Mouse (Mus musculus): ENCODE measurements around the gene H2-Q7. TPM values are rescaled to one million over a fixed set of nuclear protein-coding genes. Genes with fewer than 3 reads are reported as not detected.
"Not testable (repeated sequence)": the region's sequence is repeated elsewhere in the genome, so short reads cannot be mapped to it uniquely, and the experiment has no call there.

Gene H2-Q7
- polyA plus RNA-seq, 1 experiment from 2014 or later = 8.7 TPM

DNA sequence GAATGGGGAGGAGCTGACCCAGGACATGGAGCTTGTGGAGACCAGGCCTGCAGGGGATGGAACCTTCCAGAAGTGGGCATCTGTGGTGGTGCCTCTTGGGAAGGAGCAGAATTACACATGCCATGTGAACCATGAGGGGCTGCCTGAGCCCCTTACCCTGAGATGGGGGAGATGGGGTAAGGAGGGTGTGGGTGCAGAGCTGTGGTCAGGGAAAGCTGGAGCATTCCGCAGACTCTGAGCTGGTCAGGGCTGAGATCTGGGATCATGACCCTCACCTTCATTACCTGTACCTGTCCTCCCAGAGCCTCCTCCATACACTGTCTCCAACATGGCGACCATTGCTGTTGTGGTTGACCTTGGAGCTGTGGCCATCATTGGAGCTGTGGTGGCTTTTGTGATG lies 3.4 kb downstream of the H2-Q7 start:
- not testable (repeated sequence) for DNase-seq (ENCODE audit: low spot score); H3K36me3 ChIP-seq (ENCODE audit: control insufficient read depth, insufficient read depth, low read length); H3K4me1 ChIP-seq (replicated peaks; ENCODE audit: control insufficient read depth, insufficient read depth, low read length); H3K27ac ChIP-seq (ENCODE audit: low read depth, low read length); H3K4me2 ChIP-seq (replicated peaks; ENCODE audit: low read depth, low read length); H3K9ac ChIP-seq (ENCODE audit: low read depth, low read length); H3K9me3 ChIP-seq (ENCODE audit: control insufficient read depth, low read length); H3K27me3 ChIP-seq (ENCODE audit: control insufficient read depth, insufficient read depth, low read length); ATAC-seq (ENCODE audit: low FRiP score); H3K4me3 ChIP-seq (ENCODE audit: low read depth, low read length)
- 92% methylated on average over 2 of the region's 2 CpGs for WGBS

DNA sequence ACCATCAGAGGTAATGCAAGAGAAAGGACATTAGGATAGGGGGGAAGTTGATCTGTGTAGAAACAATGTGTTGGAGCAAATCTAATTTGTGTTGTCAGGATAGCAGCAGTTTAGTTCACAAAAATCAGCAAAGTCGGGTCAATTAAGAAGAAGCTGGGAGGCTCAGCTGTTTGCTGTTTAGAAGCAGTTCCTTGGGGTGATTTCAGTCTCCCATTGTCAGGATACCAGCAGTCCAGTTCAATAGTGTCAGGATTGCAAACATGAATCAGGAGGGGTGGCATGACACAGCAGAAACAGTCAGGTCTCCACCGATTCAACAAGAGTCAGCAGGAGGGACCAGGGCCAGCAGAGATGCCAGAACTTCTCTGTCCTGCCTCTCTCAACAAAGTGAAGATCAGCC lies 5.6 kb downstream of the H2-Q7 start:
- not testable (repeated sequence) for H3K9me3 ChIP-seq (ENCODE audit: control insufficient read depth, low read length); H3K36me3 ChIP-seq (ENCODE audit: control insufficient read depth, insufficient read depth, low read length); H3K27me3 ChIP-seq (ENCODE audit: control insufficient read depth, insufficient read depth, low read length); ATAC-seq (ENCODE audit: low FRiP score); H3K4me3 ChIP-seq (ENCODE audit: low read depth, low read length); H3K4me2 ChIP-seq (replicated peaks; ENCODE audit: low read depth, low read length); H3K9ac ChIP-seq (ENCODE audit: low read depth, low read length); H3K4me1 ChIP-seq (replicated peaks; ENCODE audit: control insufficient read depth, insufficient read depth, low read length); H3K27ac ChIP-seq (ENCODE audit: low read depth, low read length); DNase-seq (ENCODE audit: low spot score)
- WGBS = 94% methylated on average over 2 of the region's 2 CpGs

DNA sequence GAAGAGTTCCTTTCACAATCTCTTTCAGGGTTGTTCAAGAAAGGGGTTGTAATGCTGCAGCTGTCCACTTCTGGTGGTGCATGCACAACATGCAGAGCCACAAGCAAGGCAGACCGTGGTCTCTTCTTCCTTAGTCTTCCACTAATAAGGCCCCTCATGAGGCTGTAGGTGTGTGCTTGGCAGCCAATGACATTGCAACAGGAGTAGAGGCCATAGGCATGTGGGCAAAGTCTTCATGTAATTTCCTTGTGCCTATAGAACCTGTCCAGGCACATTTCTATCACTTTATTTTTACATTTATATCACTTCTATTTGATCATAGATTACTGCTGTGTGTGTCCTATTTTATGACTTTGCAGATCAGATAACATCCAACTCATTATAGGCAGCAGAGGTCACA lies 19.3 kb downstream of the H2-Q7 start:
- H3K4me3 ChIP-seq (ENCODE audit: low read depth, low read length); H3K9ac ChIP-seq (ENCODE audit: low read depth, low read length); H3K27me3 ChIP-seq (ENCODE audit: control insufficient read depth, insufficient read depth, low read length); ATAC-seq (ENCODE audit: low FRiP score); H3K27ac ChIP-seq (ENCODE audit: low read depth, low read length); H3K4me2 ChIP-seq (replicated peaks; ENCODE audit: low read depth, low read length); DNase-seq (ENCODE audit: low spot score); H3K36me3 ChIP-seq (ENCODE audit: control insufficient read depth, insufficient read depth, low read length); H3K9me3 ChIP-seq (ENCODE audit: control insufficient read depth, low read length); H3K4me1 ChIP-seq (replicated peaks; ENCODE audit: control insufficient read depth, insufficient read depth, low read length): not testable (repeated sequence)
- no CpG with 5 or more reads among the region's 1 CpGs for WGBS

DNA sequence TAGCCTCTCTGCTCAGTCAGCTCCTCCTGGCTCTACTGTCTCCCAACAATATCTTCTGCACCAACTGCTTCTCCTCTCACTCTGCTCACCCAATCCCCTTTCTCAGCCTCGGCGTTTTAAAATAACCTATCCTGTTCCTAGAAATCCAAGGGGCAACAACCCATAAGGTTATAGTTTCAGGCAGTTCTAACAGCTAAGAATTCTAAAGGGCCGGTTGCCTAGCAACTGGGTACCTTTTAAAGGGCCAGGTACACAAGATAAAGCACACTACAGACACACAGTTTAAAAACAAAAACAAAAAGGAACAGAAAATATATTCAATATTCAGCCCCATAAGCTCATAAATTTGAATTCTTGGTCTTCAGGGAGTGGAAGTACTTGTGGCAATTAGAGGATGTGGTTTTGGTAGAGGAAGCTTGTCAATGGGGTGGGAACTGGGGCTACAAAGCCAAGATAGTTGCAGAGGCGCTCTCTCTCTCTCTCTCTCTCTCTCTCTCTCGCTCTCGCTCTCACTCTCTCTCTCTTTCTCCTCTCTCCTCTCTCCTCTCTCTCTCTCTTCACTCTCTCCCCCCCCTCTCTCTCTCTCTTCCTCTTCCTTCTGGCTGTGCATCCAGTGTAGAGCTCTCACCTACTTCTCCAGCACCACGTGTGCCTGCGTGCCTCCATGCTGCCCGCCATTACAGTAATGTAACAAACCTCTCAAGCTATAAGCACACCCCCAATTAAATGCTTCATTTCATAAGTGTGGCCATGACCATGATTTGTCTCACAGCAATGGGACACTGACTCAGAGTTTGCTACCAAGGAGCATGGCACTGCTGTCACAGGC lies 21.8 kb downstream of the H2-Q7 start:
- not testable (repeated sequence) for H3K4me3 ChIP-seq (ENCODE audit: low read depth, low read length); H3K36me3 ChIP-seq (ENCODE audit: control insufficient read depth, insufficient read depth, low read length); H3K4me1 ChIP-seq (replicated peaks; ENCODE audit: control insufficient read depth, insufficient read depth, low read length); H3K27ac ChIP-seq (ENCODE audit: low read depth, low read length); H3K4me2 ChIP-seq (replicated peaks; ENCODE audit: low read depth, low read length); H3K9ac ChIP-seq (ENCODE audit: low read depth, low read length); ATAC-seq (ENCODE audit: low FRiP score); DNase-seq (ENCODE audit: low spot score); H3K27me3 ChIP-seq (ENCODE audit: control insufficient read depth, insufficient read depth, low read length); H3K9me3 ChIP-seq (ENCODE audit: control insufficient read depth, low read length)
- WGBS = no CpG with 5 or more reads among the region's 9 CpGs

DNA sequence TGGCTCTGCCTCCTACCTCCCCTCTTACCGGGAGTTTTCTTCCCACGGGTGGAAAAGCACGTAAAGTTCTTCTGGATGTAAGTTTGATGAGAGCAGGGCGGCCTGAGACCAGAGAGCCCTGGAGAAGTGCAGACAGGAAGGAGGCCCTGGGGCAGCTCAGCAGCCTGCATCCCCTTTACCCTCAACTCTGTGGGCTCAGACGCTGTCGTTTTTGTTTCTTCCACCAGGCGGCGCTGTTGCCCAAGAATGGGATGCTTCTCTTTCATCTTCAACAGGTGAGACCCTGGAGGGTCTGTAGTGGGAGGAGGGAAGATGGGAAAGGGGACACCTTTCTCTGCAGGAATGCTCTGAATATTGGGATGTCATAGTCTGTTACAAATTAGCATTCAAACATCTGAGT lies 26.7 kb downstream of the H2-Q7 start:
- 10% methylated on average over 8 of the region's 8 CpGs for WGBS
- not testable (repeated sequence) for H3K4me2 ChIP-seq (replicated peaks; ENCODE audit: low read depth, low read length); ATAC-seq (ENCODE audit: low FRiP score)

DNA sequence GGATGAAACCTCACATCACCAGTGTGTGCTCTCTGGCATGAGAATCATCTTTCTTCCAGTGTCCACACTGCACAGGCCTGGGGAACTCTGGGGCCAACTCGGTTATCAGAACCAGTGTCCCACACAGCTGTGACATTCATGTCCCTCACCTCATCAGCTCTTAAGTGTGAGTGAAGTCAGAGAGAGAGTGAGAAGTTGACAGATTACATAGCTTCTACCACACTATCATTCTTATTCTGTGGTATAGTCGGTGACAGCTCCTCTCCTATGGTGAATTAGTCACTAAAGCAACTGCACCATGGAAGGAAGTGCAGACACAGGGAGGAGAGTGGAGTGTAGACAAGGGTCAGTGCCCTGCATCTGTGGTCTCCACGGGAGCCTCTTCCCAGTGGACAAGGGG lies 30.0 kb downstream of the H2-Q7 start:
- WGBS = 68% methylated on average over 3 of the region's 3 CpGs
- not testable (repeated sequence) for H3K4me2 ChIP-seq (replicated peaks; ENCODE audit: low read depth, low read length); H3K9ac ChIP-seq (ENCODE audit: low read depth, low read length); H3K4me1 ChIP-seq (replicated peaks; ENCODE audit: control insufficient read depth, insufficient read depth, low read length); ATAC-seq (ENCODE audit: low FRiP score); H3K27ac ChIP-seq (ENCODE audit: low read depth, low read length); DNase-seq (ENCODE audit: low spot score); H3K36me3 ChIP-seq (ENCODE audit: control insufficient read depth, insufficient read depth, low read length); H3K9me3 ChIP-seq (ENCODE audit: control insufficient read depth, low read length); H3K4me3 ChIP-seq (ENCODE audit: low read depth, low read length)
- peaks cover 21% of the 10 kb centered on the region for H3K27me3 ChIP-seq (ENCODE audit: control insufficient read depth, insufficient read depth, low read length)

More for the DNA sequence above, 26.7 kb downstream of the H2-Q7 start:
- peak; percentile 77 for DNase-seq (ENCODE audit: low spot score)
- not testable (repeated sequence) for H3K36me3 ChIP-seq (ENCODE audit: control insufficient read depth, insufficient read depth, low read length); H3K27ac ChIP-seq (ENCODE audit: low read depth, low read length); H3K4me1 ChIP-seq (replicated peaks; ENCODE audit: control insufficient read depth, insufficient read depth, low read length); H3K9me3 ChIP-seq (ENCODE audit: control insufficient read depth, low read length); H3K9ac ChIP-seq (ENCODE audit: low read depth, low read length); H3K4me3 ChIP-seq (ENCODE audit: low read depth, low read length)
- peaks cover 18% of the 10 kb centered on the region for H3K27me3 ChIP-seq (ENCODE audit: control insufficient read depth, insufficient read depth, low read length)

DNA sequence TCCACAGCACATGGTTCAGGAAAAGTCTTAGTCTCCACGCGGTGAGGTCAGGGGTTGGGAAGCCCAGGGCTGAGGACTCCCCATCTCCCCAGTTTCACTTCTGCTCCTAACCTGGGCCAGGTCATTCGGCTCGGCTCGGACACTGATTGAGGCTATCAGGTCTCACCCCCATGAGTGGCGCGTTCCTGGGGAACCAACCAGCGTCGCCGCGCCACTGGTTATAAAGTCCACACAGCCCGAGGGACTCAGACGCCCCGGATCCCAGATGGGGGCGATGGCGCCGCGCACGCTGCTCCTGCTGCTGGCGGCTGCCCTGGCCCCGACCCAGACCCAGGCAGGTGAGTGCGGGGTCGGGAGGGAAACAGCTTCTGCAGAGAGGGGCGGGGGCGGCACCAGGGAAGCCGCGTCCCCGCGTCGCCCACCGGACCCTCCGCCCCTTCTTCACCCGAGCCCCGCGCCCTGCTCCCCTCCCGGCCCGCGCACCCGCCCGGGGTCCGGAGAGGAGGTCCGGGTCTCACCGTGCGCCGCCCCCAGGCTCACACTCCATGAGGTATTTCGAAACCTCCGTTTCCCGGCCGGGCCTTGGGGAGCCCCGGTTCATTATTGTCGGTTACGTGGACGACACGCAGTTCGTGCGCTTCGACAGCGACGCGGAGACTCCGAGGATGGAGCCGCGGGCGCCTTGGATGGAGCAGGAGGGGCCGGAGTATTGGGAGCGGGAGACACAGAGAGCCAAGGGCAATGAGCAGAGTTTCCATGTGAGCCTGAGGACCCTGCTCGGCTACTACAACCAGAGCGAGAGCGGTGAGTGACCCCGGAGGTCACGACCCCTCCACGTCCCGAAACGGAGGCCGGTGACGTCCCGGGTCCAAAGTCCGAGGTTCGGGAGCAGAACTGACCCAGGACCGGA lies 31.1 kb downstream of the H2-Q7 start, which contains the start of gene H2-Q10:
Gene H2-Q10 (plus strand): TSS at position 248 of the 910 bp plus-strand sequence.
- peak within 1 kb of the TSS; percentile 71 for H3K4me2 ChIP-seq (replicated peaks; ENCODE audit: low read depth, low read length)
- no peaks in the 10 kb centered on the region for H3K9me3 ChIP-seq (ENCODE audit: control insufficient read depth, low read length)
- peak within 1 kb of the TSS; percentile 36 for H3K4me3 ChIP-seq (ENCODE audit: low read depth, low read length)
- H3K4me1 ChIP-seq (replicated peaks; ENCODE audit: control insufficient read depth, insufficient read depth, low read length) = 0 out of 2 replicates have a peak, but pooled peaks cover 5% of the 10 kb centered on the region
- H3K27ac ChIP-seq (ENCODE audit: low read depth, low read length) = no peak within 1 kb of the TSS
- no peaks in the 10 kb centered on the region for H3K36me3 ChIP-seq (ENCODE audit: control insufficient read depth, insufficient read depth, low read length)
- H3K27me3 ChIP-seq (ENCODE audit: control insufficient read depth, insufficient read depth, low read length) = peaks cover 21% of the 10 kb centered on the region
- DNase-seq (ENCODE audit: low spot score) (peak; percentile 53), ATAC-seq (ENCODE audit: low FRiP score) (no peak)
- WGBS = 2% methylated on average over 77 of the region's 80 CpGs
- peak within 1 kb of the TSS; percentile 31; the same call in 1 of the 2 replicates for H3K9ac ChIP-seq (ENCODE audit: low read depth, low read length)

DNA sequence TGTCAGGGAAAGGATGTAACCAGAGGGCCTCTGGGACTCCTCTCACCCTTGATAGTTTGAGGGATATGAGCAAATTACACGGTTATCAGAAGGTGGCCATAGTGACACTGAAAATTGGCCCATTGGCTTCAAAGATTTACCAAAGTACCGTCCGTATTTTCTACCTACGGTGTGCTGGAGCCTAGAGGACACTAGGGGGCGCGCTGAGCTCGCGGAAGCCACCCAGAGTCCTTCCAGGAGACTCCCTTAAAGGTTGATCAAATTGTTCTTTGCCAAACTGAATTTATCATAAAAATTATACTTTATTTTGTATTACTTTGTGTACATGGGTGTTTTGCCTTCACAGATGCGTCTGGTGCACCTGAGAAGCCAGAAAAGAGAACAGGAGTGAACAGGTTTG lies 45.1 kb downstream of the H2-Q7 start:
- Histone ChIP-seq H3K4me3 (ENCODE audit: low read depth, low read length) (no peak overlapping the region), H3K27ac (ENCODE audit: low read depth, low read length) (no peak overlapping the region), H3K36me3 (ENCODE audit: control insufficient read depth, insufficient read depth, low read length) (no peaks in the 10 kb centered on the region), H3K4me1 (replicated peaks; ENCODE audit: control insufficient read depth, insufficient read depth, low read length) (no peaks in the 10 kb centered on the region), H3K4me2 (replicated peaks; ENCODE audit: low read depth, low read length) (no peak overlapping the region), H3K9ac (ENCODE audit: low read depth, low read length) (no peak overlapping the region), H3K27me3 (ENCODE audit: control insufficient read depth, insufficient read depth, low read length) (no peaks in the 10 kb centered on the region), H3K9me3 (ENCODE audit: control insufficient read depth, low read length) (no peaks in the 10 kb centered on the region)
- WGBS = 4% methylated on average over 9 of the region's 9 CpGs
- peak; percentile 80 for DNase-seq (ENCODE audit: low spot score)
- ATAC-seq (ENCODE audit: low FRiP score) = no peak
